Mouse (Mus musculus) kidney, postnatal 10 days (tissue): Measurements from ENCODE around the gene Fgf5.

Experiments
- DNase-seq: peaks from one replicate; pipeline ENCODE4 v3.0.0; 2021; ENCODE audit warnings: mixed read lengths

Fgf5 gene

GRCm38 (mm10) chr5:98253838-98254821 lies at the start of gene Fgf5:
Gene Fgf5 (plus strand): TSS chr5:98254184.
- peak; percentile 32 for DNase-seq

- DNase-seq, result no peak
Observed at GRCm38 (mm10) chr5:98212501-98212900, 41.5 kb upstream of the Fgf5 start.

DNA sequence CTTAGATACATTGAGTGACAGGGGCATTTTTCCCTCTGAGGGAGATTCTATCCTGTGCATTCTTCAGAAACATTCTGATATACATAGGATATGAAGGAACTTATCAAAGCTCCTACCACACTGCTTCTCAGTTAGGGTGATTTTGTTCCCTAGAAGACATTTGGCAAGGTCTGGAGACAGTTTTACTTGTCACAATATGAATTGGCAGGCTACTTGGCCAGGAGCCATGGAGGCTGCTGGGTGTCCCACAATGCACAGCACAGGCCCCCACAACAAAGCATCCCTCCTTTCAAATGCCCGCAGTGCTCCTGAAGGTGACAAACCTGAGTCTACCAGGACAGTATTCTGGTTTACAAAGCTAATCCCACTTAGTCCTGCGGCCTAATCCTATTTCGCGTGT lies 32.0 kb upstream of the Fgf5 start:
- no peak for DNase-seq

DNA sequence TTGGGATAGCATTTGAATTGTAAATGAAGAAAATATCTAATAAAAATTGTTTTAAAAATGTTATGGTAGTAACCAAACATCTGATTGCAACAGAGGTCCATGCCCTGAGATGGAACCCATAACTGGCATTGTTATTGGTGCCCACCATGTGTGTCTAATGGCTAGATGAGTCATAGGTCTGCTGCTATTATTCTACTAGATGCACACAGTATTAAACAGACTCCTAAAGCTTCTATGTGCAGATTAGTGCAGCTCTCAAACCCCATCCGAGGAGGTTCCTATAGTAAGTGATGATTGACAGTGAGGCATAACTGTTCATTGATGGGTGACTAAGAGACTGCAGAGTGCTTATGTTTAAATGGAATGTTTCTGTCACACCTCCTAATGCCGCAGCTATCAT lies 27.3 kb upstream of the Fgf5 start:
- no peak for DNase-seq

DNA sequence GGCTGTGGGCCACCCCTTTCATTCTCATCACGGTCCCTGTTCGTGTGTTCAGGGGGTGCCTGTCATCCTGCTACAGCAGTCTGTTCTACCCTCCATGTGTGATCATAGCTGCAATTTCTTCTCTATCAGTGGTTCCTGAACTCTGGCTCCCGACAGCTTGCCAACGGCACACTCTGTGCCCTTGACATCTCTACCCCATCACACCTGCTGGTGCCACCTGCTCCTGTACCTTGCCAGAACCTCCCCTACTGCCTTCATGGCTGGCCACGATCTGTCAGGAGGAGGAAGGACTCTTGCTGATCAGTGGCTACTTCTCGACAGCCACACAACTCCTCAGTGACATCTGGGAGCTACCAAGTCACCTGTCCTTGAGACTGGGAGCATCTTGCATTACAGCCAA lies 24.5 kb upstream of the Fgf5 start:
- DNase-seq, result no peak

- DNase-seq, result no peak
Observed at GRCm38 (mm10) chr5:98238466-98238865, 15.5 kb upstream of the Fgf5 start.

DNA sequence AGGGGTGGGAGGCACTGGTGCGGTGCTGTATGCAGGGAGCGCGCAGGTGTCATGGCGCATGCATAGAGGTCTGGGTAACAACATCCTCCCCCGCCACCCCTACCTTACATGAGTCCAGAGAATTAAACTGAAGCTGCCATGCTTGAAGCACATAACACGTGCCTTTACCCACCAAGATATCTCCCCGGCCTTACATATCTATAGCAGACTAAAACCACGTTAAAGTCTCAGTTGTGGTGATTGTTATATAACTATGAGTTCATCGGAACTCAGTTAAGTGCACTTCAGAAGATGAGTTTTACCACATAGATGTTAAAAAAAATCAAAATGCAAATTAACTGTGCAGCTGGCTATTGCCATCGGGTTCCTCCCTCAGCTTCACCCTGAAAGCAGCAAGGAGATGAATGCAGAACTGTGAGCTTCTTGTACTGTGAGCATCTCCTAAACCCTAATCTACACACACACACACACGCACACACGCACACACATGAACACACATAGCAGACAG lies 12.6 kb upstream of the Fgf5 start:
- DNase-seq, result no peak

- no peak for DNase-seq
Observed at GRCm38 (mm10) chr5:98245303-98245702, 8.7 kb upstream of the Fgf5 start.

GRCm38 (mm10) chr5:98245976-98246375 lies 8.0 kb upstream of the Fgf5 start:
- no peak for DNase-seq

- no peak for DNase-seq
Observed at GRCm38 (mm10) chr5:98246826-98247225, 7.2 kb upstream of the Fgf5 start.

DNA sequence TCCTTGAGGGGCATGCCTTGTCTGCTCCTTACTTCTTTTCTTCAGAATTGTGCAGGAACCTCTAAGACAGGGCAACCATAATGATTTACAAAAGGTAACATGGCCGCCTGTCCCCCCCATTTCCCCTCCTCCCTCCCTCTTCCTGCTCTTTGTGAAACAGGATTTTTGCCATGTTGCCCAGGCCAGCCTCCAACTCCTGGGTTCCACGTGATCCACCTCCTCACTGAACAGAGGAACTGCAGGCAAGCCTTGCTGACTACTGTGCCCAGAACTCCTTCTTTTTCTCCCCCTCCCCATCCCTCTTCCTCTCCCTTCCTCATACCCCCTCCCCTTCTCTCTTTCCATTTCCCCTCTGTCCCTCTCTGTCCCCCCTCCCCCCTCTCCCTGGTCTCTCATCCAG lies 6.5 kb upstream of the Fgf5 start:
- DNase-seq, result no peak

DNA sequence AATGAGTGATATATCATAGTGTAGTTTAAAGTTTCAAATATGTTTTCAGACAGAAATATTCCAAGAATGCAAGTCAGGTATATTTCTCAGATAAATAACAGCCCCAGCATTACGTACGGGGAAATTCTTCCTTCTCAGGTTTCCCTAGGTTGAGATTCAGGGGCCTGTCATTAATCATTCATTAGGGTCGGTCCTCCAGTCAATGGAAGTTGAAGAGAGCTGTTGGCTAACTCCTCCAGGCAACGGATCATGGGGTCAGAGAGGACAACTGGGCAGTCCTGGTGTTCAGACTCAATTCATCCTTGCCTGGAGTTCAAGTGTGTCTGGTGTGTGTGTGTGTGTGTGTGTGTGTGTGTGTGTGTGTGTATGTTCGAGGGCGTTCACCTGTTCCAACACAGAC lies 837 bp upstream of the Fgf5 start:
- no peak for DNase-seq

GRCm38 (mm10) chr5:98255176-98255575 lies 1.2 kb downstream of the Fgf5 start:
- no peak for DNase-seq

DNA sequence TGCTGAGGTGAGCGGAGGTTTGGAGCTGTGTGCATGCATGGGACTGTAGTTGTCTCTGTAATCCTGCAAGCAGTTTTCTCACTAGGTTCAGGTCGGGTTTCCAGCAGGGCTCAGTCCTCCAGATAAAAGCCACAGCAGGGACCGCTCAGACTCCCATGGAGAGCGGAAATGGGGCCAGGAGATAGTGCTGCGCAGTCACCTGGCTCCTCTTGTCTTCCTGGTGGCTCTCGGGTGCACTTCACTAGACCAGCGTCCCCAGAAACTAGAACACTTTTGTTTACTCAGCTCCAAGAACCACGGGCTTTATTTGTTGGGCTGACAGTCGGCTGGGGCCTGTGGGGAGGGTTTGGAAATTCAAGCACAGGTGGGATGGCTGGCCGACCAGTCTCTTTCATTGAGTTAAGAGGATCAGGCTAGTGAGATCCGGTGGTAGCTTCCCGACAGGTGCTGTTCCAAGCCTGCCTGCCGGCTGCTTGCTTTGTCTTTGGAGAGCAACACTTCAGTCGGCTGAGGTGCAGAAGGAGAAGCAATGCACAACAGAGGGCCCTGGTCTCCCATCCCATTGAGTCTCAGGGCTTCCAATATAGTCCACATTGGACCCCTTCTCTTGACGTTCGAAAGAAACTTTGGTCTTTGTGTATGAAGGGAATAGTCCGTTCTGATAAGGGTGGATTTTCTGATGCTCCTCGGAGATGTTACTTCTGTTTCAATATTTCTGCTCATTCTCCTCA lies 1.9 kb downstream of the Fgf5 start:
- no peak for DNase-seq

GRCm38 (mm10) chr5:98275318-98275818 lies 21.4 kb downstream of the Fgf5 start:
- DNase-seq, result no peak

GRCm38 (mm10) chr5:98281993-98282392 lies 28.0 kb downstream of the Fgf5 start:
- no peak for DNase-seq

- peak; percentile 11 for DNase-seq
Observed at GRCm38 (mm10) chr5:98283696-98284478, 29.9 kb downstream of the Fgf5 start.

GRCm38 (mm10) chr5:98290642-98291041 lies 36.7 kb downstream of the Fgf5 start:
- DNase-seq, result no peak

DNA sequence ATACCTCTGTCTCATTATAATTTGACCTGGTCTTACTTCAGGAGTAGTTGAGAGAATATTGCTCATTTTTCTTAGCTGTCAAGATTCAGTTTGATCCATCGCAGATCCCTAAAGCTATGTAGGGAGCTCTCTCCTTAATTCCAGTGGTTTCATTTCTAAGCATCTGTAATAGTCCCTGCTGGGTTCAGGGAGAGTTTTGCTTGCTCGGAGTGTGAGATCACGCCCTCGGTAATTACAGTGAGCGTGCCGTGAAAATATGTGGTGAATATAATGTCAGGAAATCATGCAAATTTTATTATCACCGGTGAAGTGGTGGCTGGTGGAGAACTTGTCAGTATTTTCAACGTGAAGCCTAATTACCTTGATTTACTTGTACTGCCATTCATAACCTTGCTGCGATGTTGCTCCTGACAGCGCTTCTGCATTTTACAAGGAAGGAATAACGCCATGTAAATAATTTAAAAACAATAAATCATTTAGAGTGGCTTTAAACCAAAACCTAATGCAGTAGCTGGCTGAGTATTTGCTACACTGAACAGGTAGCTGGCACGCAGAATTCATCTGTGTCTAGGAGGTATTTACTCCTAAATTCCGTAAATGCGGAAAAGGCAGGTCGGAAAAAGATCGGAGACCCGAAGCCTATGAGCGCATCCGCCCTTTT lies 38.5 kb downstream of the Fgf5 start:
- DNase-seq, result no peak

GRCm38 (mm10) chr5:98293049-98293715 lies 39.2 kb downstream of the Fgf5 start:
- no peak for DNase-seq

DNA sequence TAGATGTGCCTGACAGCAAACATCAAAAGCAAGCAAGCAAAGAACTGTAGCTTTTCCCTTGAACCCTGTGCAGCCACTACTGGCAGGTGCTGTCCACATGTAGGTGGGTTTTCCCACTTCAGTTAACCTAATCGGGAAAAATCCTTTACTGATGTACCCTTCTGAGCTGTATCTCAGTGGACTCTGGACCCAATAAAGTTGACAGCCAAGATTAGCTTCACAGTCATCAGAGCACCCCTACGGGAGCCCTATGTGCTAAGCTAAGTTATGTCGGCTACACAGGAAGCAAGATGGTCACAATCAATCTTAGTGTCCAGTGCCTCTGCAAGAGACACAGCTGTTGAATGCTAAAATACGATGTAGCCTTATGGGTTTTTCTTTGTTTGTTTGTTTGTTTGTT lies 46.1 kb downstream of the Fgf5 start:
- no peak for DNase-seq

- DNase-seq, result no peak
Observed at GRCm38 (mm10) chr5:98305673-98306072, 51.7 kb downstream of the Fgf5 start.
